Mouse (Mus musculus) CH12F3 (cell line): Measurements from ENCODE around the gene Igf1r.
"Not testable (repeated sequence)": the region's sequence is repeated elsewhere in the genome, so short reads cannot be mapped to it uniquely, and the experiment has no call there.

Experiments
- in situ Hi-C: fragments of 300-500 bp; cut with MboI; formaldehyde crosslinking; loops from 2 replicates; pipeline ENCODE4 v1.14.3; 2020; ENCODE audit warnings: low sequenced_read_pairs

Gene Igf1r

GRCm38 (mm10) chr7:68282304-68283132 lies 329.9 kb downstream of the Igf1r start:
- in situ Hi-C loops: no loop called here

DNA sequence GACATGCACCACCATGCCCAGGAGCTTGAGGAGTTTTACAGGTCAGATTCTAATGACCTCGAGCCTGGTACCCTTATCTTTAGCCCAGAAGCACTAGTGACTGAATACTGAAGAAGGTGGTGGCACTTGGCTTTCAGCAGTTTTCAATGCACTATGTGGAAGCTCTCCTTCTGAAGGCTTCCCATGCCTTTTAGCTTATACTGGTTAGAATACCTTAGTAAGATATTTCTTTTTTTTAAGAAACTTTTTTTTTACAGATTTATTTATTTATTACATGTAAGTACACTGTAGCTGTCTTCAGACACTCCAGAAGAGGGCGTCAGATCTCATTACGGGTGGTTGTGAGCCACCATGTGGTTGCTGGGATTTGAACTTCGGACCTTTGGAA lies 330.5 kb downstream of the Igf1r start:
- in situ Hi-C loops: not testable (repeated sequence)
